Mouse (Mus musculus): ENCODE measurements around the gene Prlh. TPM values are rescaled to one million over a fixed set of nuclear protein-coding genes. Genes with fewer than 3 reads are reported as not detected.

Prlh gene
- polyA plus RNA-seq, 1 experiment from 2014 or later = not detected

DNA sequence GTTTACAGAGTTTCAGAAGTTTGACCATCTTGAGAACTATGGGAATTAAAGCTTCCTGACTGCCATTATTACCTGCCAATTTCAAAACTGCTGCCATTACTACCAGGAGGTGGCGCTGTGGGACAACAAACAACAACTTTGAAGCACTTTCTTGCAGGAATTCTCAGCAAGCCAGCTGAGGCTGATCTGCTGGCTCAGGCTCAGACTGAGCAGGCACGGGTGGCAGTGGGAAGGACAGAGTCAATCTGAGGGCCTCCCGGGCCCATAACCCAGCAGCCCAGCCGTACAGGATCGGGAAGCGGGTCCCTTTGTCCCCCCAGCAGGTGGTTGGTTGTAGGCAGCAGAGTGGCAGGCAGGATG lies 24.4 kb upstream of the Prlh start:
- Histone ChIP-seq H3K9ac (ENCODE audit: low read length) (peak overlapping the region; percentile 65), H3K9me3 (ENCODE audit: control insufficient read depth, low read length) (0 out of 2 replicates have a peak, but pooled peaks cover 2% of the 10 kb centered on the region), H3K27ac (replicated peaks in 1 of 2; ENCODE audit: control insufficient read depth in 1 of 2, insufficient read depth in 1 of 2, low read depth in 2 of 2, low read length in 2 of 2) (no peak overlapping the region), H3K36me3 (ENCODE audit: control insufficient read depth, insufficient read depth, low read length) (no peaks in the 10 kb centered on the region), H3K4me1 (ENCODE audit: control insufficient read depth in 2 of 2, insufficient read depth in 2 of 2, low read length in 2 of 2) (peaks cover 15 to 24% of the 10 kb centered on the region in 2 experiments), H3K4me2 (ENCODE audit: low read length) (peak overlapping the region; percentile 79), H3K27me3 (ENCODE audit: control insufficient read depth, insufficient read depth, low read length) (no peaks in the 10 kb centered on the region; the same call in 1 of the 2 replicates), H3K4me3 (ENCODE audit: control insufficient read depth in 1 of 2, insufficient read depth in 1 of 2, low read depth in 1 of 2, low read length in 2 of 2) (peak overlapping the region; percentile 16 to 38)
- 7% methylated on average over 6 of the region's 6 CpGs for WGBS
- no peak for ATAC-seq (ENCODE audit: insufficient number of reproducible peaks, insufficient read depth, low FRiP score, low read depth)

- H3K27ac ChIP-seq (replicated peaks in 1 of 2; ENCODE audit: control insufficient read depth in 1 of 2, insufficient read depth in 1 of 2, low read depth in 2 of 2, low read length in 2 of 2) = no peak overlapping the region
- H3K9ac ChIP-seq (ENCODE audit: low read length) = no peak overlapping the region
- 33% methylated on average over 5 of the region's 5 CpGs for WGBS
- no peak overlapping the region for H3K4me2 ChIP-seq (ENCODE audit: low read length)
- no peaks in the 10 kb centered on the region for H3K36me3 ChIP-seq (ENCODE audit: control insufficient read depth, insufficient read depth, low read length)
- H3K4me3 ChIP-seq (ENCODE audit: control insufficient read depth in 1 of 2, insufficient read depth in 1 of 2, low read depth in 1 of 2, low read length in 2 of 2) = no peak overlapping the region
- no peak for ATAC-seq (ENCODE audit: insufficient number of reproducible peaks, insufficient read depth, low FRiP score, low read depth)
- H3K27me3 ChIP-seq (ENCODE audit: control insufficient read depth, insufficient read depth, low read length) = no peaks in the 10 kb centered on the region; the same call in 1 of the 2 replicates
- 0 out of 2 replicates have a peak, but pooled peaks cover 2% of the 10 kb centered on the region for H3K9me3 ChIP-seq (ENCODE audit: control insufficient read depth, low read length)
- H3K4me1 ChIP-seq (ENCODE audit: control insufficient read depth in 2 of 2, insufficient read depth in 2 of 2, low read length in 2 of 2) = peaks cover 8 to 14% of the 10 kb centered on the region in 2 experiments
These were observed 19.9 kb upstream of the Prlh start for GRCm38 (mm10) chr1:90933001-90933400.

DNA sequence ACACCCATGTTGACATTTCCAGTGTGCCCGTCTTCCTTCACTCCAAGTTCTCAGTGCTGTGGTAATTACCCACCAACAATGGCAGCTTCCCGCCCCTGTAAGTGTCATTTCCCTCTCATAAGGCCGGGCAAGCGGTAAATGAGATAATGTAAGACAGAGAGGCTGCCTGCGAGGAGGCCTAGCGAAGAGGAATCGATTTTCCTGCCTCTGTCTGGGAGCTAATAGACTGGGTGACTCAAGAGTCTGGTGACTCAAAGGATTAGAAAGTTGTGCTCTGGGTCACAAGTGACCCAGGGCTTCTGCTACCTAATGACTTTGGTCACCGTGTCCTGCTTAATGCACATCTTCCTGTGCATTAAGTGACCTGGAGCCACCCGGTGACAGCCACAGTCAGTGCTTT lies 15.9 kb upstream of the Prlh start:
- Histone ChIP-seq H3K27ac (replicated peaks in 1 of 2; ENCODE audit: control insufficient read depth in 1 of 2, insufficient read depth in 1 of 2, low read depth in 2 of 2, low read length in 2 of 2) (no peak overlapping the region), H3K9ac (ENCODE audit: low read length) (no peak overlapping the region), H3K9me3 (ENCODE audit: control insufficient read depth, low read length) (no peaks in the 10 kb centered on the region), H3K4me3 (ENCODE audit: control insufficient read depth in 1 of 2, insufficient read depth in 1 of 2, low read depth in 1 of 2, low read length in 2 of 2) (no peak overlapping the region), H3K4me1 (ENCODE audit: control insufficient read depth in 2 of 2, insufficient read depth in 2 of 2, low read length in 2 of 2) (peaks cover 6 to 7% of the 10 kb centered on the region in 2 experiments; a peak in 2 of 4 replicates), H3K36me3 (ENCODE audit: control insufficient read depth, insufficient read depth, low read length) (no peaks in the 10 kb centered on the region), H3K4me2 (ENCODE audit: low read length) (no peak overlapping the region), H3K27me3 (ENCODE audit: control insufficient read depth, insufficient read depth, low read length) (no peaks in the 10 kb centered on the region; the same call in 1 of the 2 replicates)
- 71% methylated on average over 9 of the region's 9 CpGs for WGBS
- no peak for ATAC-seq (ENCODE audit: insufficient number of reproducible peaks, insufficient read depth, low FRiP score, low read depth)

DNA sequence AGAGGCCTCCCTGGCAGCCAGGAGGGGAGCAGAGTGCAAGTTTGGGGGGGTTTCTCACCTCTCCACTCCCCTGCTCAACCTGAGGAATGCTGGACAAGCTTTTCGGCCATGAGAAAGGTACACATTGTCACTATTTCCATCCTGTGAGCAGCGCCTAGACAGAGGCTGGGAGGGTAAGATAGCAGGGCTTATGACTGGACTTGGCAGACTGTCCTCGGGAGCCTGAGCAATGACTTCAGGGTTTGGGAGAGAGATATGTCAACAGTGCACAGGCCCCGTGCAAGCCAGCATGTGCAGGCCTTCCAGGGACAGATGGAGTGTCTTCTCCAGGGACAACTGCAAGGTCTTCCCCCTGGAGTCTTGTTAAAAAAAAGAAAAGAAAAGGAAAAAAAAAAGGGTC lies 12.9 kb upstream of the Prlh start:
- ATAC-seq (ENCODE audit: insufficient number of reproducible peaks, insufficient read depth, low FRiP score, low read depth) = no peak
- Histone ChIP-seq H3K9me3 (ENCODE audit: control insufficient read depth, low read length) (no peaks in the 10 kb centered on the region), H3K4me1 (ENCODE audit: control insufficient read depth in 2 of 2, insufficient read depth in 2 of 2, low read length in 2 of 2) (peaks cover 0 to 2% of the 10 kb centered on the region in 2 experiments; a peak in 1 of 4 replicates), H3K4me3 (ENCODE audit: control insufficient read depth in 1 of 2, insufficient read depth in 1 of 2, low read depth in 1 of 2, low read length in 2 of 2) (no peak overlapping the region), H3K27me3 (ENCODE audit: control insufficient read depth, insufficient read depth, low read length) (no peaks in the 10 kb centered on the region), H3K4me2 (ENCODE audit: low read length) (no peak overlapping the region), H3K9ac (ENCODE audit: low read length) (no peak overlapping the region), H3K27ac (replicated peaks in 1 of 2; ENCODE audit: control insufficient read depth in 1 of 2, insufficient read depth in 1 of 2, low read depth in 2 of 2, low read length in 2 of 2) (no peak overlapping the region), H3K36me3 (ENCODE audit: control insufficient read depth, insufficient read depth, low read length) (no peaks in the 10 kb centered on the region)
- WGBS = 44% methylated on average over 4 of the region's 4 CpGs

- Histone ChIP-seq H3K36me3 (ENCODE audit: control insufficient read depth, insufficient read depth, low read length) (no peaks in the 10 kb centered on the region), H3K27me3 (ENCODE audit: control insufficient read depth, insufficient read depth, low read length) (no peaks in the 10 kb centered on the region), H3K27ac (replicated peaks in 1 of 2; ENCODE audit: control insufficient read depth in 1 of 2, insufficient read depth in 1 of 2, low read depth in 2 of 2, low read length in 2 of 2) (no peak overlapping the region), H3K4me2 (ENCODE audit: low read length) (no peak overlapping the region), H3K4me3 (ENCODE audit: control insufficient read depth in 1 of 2, insufficient read depth in 1 of 2, low read depth in 1 of 2, low read length in 2 of 2) (no peak overlapping the region), H3K4me1 (ENCODE audit: control insufficient read depth in 2 of 2, insufficient read depth in 2 of 2, low read length in 2 of 2) (no peaks in the 10 kb centered on the region), H3K9me3 (ENCODE audit: control insufficient read depth, low read length) (no peaks in the 10 kb centered on the region), H3K9ac (ENCODE audit: low read length) (no peak overlapping the region)
- WGBS = 53% methylated on average over 10 of the region's 10 CpGs
- ATAC-seq (ENCODE audit: insufficient number of reproducible peaks, insufficient read depth, low FRiP score, low read depth) = no peak
These were observed 7.7 kb upstream of the Prlh start for GRCm38 (mm10) chr1:90945171-90945570.

GRCm38 (mm10) chr1:90947252-90947651 lies 5.7 kb upstream of the Prlh start:
- ATAC-seq (ENCODE audit: insufficient number of reproducible peaks, insufficient read depth, low FRiP score, low read depth) = no peak
- no peak overlapping the region for H3K4me3 ChIP-seq (ENCODE audit: control insufficient read depth in 1 of 2, insufficient read depth in 1 of 2, low read depth in 1 of 2, low read length in 2 of 2)
- peaks cover 0 to 4% of the 10 kb centered on the region in 2 experiments; a peak in 1 of 4 replicates for H3K4me1 ChIP-seq (ENCODE audit: control insufficient read depth in 2 of 2, insufficient read depth in 2 of 2, low read length in 2 of 2)
- H3K27ac ChIP-seq (replicated peaks in 1 of 2; ENCODE audit: control insufficient read depth in 1 of 2, insufficient read depth in 1 of 2, low read depth in 2 of 2, low read length in 2 of 2) = no peak overlapping the region
- no peaks in the 10 kb centered on the region for H3K9me3 ChIP-seq (ENCODE audit: control insufficient read depth, low read length)
- H3K27me3 ChIP-seq (ENCODE audit: control insufficient read depth, insufficient read depth, low read length) = peaks cover 4% of the 10 kb centered on the region
- WGBS = 59% methylated on average over 2 of the region's 2 CpGs
- H3K4me2 ChIP-seq (ENCODE audit: low read length) = no peak overlapping the region
- no peaks in the 10 kb centered on the region for H3K36me3 ChIP-seq (ENCODE audit: control insufficient read depth, insufficient read depth, low read length)
- H3K9ac ChIP-seq (ENCODE audit: low read length) = no peak overlapping the region

- no peaks in the 10 kb centered on the region for H3K9me3 ChIP-seq (ENCODE audit: control insufficient read depth, low read length)
- H3K4me2 ChIP-seq (ENCODE audit: low read length) = no peak overlapping the region
- no peak for ATAC-seq (ENCODE audit: insufficient number of reproducible peaks, insufficient read depth, low FRiP score, low read depth)
- H3K9ac ChIP-seq (ENCODE audit: low read length) = no peak overlapping the region
- 57% methylated on average over 9 of the region's 9 CpGs for WGBS
- no peak overlapping the region for H3K27ac ChIP-seq (replicated peaks in 1 of 2; ENCODE audit: control insufficient read depth in 1 of 2, insufficient read depth in 1 of 2, low read depth in 2 of 2, low read length in 2 of 2)
- H3K4me3 ChIP-seq (ENCODE audit: control insufficient read depth in 1 of 2, insufficient read depth in 1 of 2, low read depth in 1 of 2, low read length in 2 of 2) = no peak overlapping the region
- H3K27me3 ChIP-seq (ENCODE audit: control insufficient read depth, insufficient read depth, low read length) = peaks cover 6% of the 10 kb centered on the region
- no peaks in the 10 kb centered on the region for H3K36me3 ChIP-seq (ENCODE audit: control insufficient read depth, insufficient read depth, low read length)
- peaks cover 0 to 4% of the 10 kb centered on the region in 2 experiments; a peak in 1 of 4 replicates for H3K4me1 ChIP-seq (ENCODE audit: control insufficient read depth in 2 of 2, insufficient read depth in 2 of 2, low read length in 2 of 2)
These were observed 3.6 kb upstream of the Prlh start for GRCm38 (mm10) chr1:90949309-90949708.

GRCm38 (mm10) chr1:90951670-90952069 lies 1.2 kb upstream of the Prlh start:
- Histone ChIP-seq H3K4me3 (ENCODE audit: control insufficient read depth in 1 of 2, insufficient read depth in 1 of 2, low read depth in 1 of 2, low read length in 2 of 2) (no peak overlapping the region), H3K27ac (replicated peaks in 1 of 2; ENCODE audit: control insufficient read depth in 1 of 2, insufficient read depth in 1 of 2, low read depth in 2 of 2, low read length in 2 of 2) (no peak overlapping the region), H3K27me3 (ENCODE audit: control insufficient read depth, insufficient read depth, low read length) (peaks cover 6% of the 10 kb centered on the region), H3K4me1 (ENCODE audit: control insufficient read depth in 2 of 2, insufficient read depth in 2 of 2, low read length in 2 of 2) (peaks cover 0 to 4% of the 10 kb centered on the region in 2 experiments; a peak in 1 of 4 replicates), H3K4me2 (ENCODE audit: low read length) (no peak overlapping the region), H3K9ac (ENCODE audit: low read length) (no peak overlapping the region), H3K9me3 (ENCODE audit: control insufficient read depth, low read length) (no peaks in the 10 kb centered on the region), H3K36me3 (ENCODE audit: control insufficient read depth, insufficient read depth, low read length) (no peaks in the 10 kb centered on the region)
- ATAC-seq (ENCODE audit: insufficient number of reproducible peaks, insufficient read depth, low FRiP score, low read depth) = no peak
- 47% methylated on average over 7 of the region's 7 CpGs for WGBS

All from heart, embryonic 14.5 days (tissue).